Mouse (Mus musculus) cortical plate, adult 2 months (tissue): Measurements from ENCODE around the gene Zfp429.
"Not testable (repeated sequence)": the region's sequence is repeated elsewhere in the genome, so short reads cannot be mapped to it uniquely, and the experiment has no call there.

Source experiments
- CTCF ChIP-seq: fragments of 200-500 bp; IDR thresholded peaks from 2 replicates; pipeline ENCODE4 v1.5.1; 2011; ENCODE audit warnings: mild to moderate bottlenecking, control low read depth, low read length; ENCODE audit not compliant: insufficient read depth; ENCODE audit errors: extremely low read depth
- POLR2A ChIP-seq: fragments of 200-500 bp; IDR thresholded peaks from 2 replicates; pipeline ENCODE4 v1.6.1; 2011; ENCODE audit warnings: mild to moderate bottlenecking, low read length, control low read depth; ENCODE audit not compliant: insufficient read depth; ENCODE audit errors: extremely low read depth

GRCm38 (mm10) chr13:67425699-67426098 is 26.1 kb upstream of the Zfp429 start:
- TF ChIP-seq CTCF, POLR2A: not testable (repeated sequence)
